Mouse (Mus musculus): Measurements from ENCODE around the gene H2-DMb2.

DNA sequence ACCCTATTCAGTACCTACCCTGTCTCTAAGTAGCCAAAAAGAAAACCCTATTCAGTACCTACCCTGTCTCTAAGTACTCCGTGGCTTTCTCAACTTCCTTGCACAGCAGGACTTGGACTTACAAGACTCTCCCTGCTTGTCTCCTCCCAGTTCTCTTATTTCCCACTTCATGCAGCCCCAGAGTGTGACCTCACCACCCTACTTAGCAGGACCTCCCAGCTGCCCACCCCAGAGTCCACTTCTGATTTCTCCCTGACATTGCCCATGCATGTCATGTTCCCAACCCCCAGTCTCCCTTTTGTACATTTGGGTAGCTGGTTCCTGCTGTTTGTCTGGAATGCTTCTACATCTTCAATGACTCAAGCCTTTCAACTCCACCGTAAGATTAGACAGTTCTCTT, 19.6 kb upstream of the H2-DMb2 start:
- TF ChIP-seq TAL1 (IDR thresholded peaks at IDR 0.05; ENCODE audit: low read length) (no peak), GATA1 (IDR thresholded peaks at IDR 0.05; ENCODE audit: low read length) (no peak)
